Mouse (Mus musculus) MEL (cell line): ENCODE measurements around the gene Nme7.

Experiments
- CTCF ChIP-seq, 3 experiments: IDR thresholded peaks in 2 of 3; conservative IDR thresholded peaks in 1 of 3; 2 replicates each; pipeline ENCODE4 v1.5.1; 2011 to 2012; ENCODE audit warnings: low read length in 3 of 3, low read depth in 2 of 3, mild to moderate bottlenecking in 2 of 3, improper control_type of control experiment in 1 of 3, inconsistent platforms in 1 of 3, mixed read lengths in 1 of 3, moderate library complexity in 1 of 3; ENCODE audit not compliant: control insufficient read depth in 1 of 3, insufficient read depth in 1 of 3, poor library complexity in 1 of 3, severe bottlenecking in 1 of 3
- E2F4 ChIP-seq: IDR thresholded peaks from 2 replicates; pipeline ENCODE4 v1.6.1; 2011; ENCODE audit warnings: low read depth, low read length, improper control_type of control experiment, borderline replicate concordance
- GABPA ChIP-seq: IDR thresholded peaks from 2 replicates; pipeline ENCODE4 v1.6.1; 2012; ENCODE audit warnings: low read depth, mild to moderate bottlenecking, inconsistent platforms, low read length, improper control_type of control experiment, moderate library complexity
- GATA1 ChIP-seq: IDR thresholded peaks from 2 replicates; pipeline ENCODE4 v1.6.1; 2011; ENCODE audit warnings: low read depth, low read length, improper control_type of control experiment
- MAFK ChIP-seq: IDR thresholded peaks from 2 replicates; pipeline ENCODE4 v1.6.1; 2011; ENCODE audit warnings: low read depth, mild to moderate bottlenecking, low read length, improper control_type of control experiment, borderline replicate concordance
- MYC ChIP-seq: IDR thresholded peaks from 2 replicates; pipeline ENCODE4 v1.6.1; 2011; ENCODE audit warnings: low read depth, mild to moderate bottlenecking, low read length, improper control_type of control experiment, moderate library complexity
- NRF1 ChIP-seq: IDR thresholded peaks from 2 replicates; pipeline ENCODE4 v1.6.1; 2014; ENCODE audit warnings: low read depth, mild to moderate bottlenecking, inconsistent platforms, low read length, improper control_type of control experiment, moderate library complexity; ENCODE audit not compliant: poor library complexity, insufficient read depth, severe bottlenecking
- POLR2A ChIP-seq, 2 experiments: IDR thresholded peaks; 2 replicates each; pipeline ENCODE4 v1.6.1; 2011 to 2012; ENCODE audit warnings: low read length in 2 of 2, mild to moderate bottlenecking in 2 of 2, control low read depth in 1 of 2, improper control_type of control experiment in 1 of 2, low read depth in 1 of 2, moderate library complexity in 1 of 2; ENCODE audit not compliant: control insufficient read depth in 1 of 2, insufficient read depth in 1 of 2, poor library complexity in 1 of 2
- POLR2AphosphoS2 ChIP-seq: IDR thresholded peaks from 2 replicates; pipeline ENCODE4 v1.6.1; 2011; ENCODE audit warnings: low read length, improper control_type of control experiment
- POLR2AphosphoS5 ChIP-seq: IDR thresholded peaks from 2 replicates; pipeline ENCODE4 v1.6.1; 2012; ENCODE audit warnings: low read depth, borderline replicate concordance, mild to moderate bottlenecking, inconsistent platforms, low read length, moderate library complexity, mixed read lengths
- RCOR1 ChIP-seq: IDR thresholded peaks from 2 replicates; pipeline ENCODE4 v1.6.1; 2012; ENCODE audit warnings: low read depth, mild to moderate bottlenecking, inconsistent platforms, low read length, improper control_type of control experiment
- TBP ChIP-seq: IDR thresholded peaks from 2 replicates; pipeline ENCODE4 v1.8.0; 2011; ENCODE audit warnings: low read depth, low read length, improper control_type of control experiment
- TCF12 ChIP-seq: IDR thresholded peaks from 2 replicates; pipeline ENCODE4 v1.6.1; 2014; ENCODE audit warnings: low read depth, mild to moderate bottlenecking, inconsistent platforms, low read length, improper control_type of control experiment, moderate library complexity
- USF2 ChIP-seq, 2 experiments: IDR thresholded peaks; 2 replicates each; pipeline ENCODE4 v1.6.1; 2011 to 2012; ENCODE audit warnings: improper control_type of control experiment in 2 of 2, low read length in 2 of 2, borderline replicate concordance in 1 of 2, inconsistent platforms in 1 of 2, low read depth in 1 of 2, mild to moderate bottlenecking in 1 of 2; ENCODE audit not compliant: insufficient read depth in 1 of 2

- TF ChIP-seq CTCF (IDR thresholded peaks at IDR 0.05 in 2 of 3, conservative IDR thresholded peaks at IDR 0.05 in 1 of 3; ENCODE audit: control insufficient read depth in 1 of 3, insufficient read depth in 1 of 3, low read depth in 2 of 3, low read length in 3 of 3, poor library complexity in 1 of 3, severe bottlenecking in 1 of 3) (no peak), NRF1 (no peak), RCOR1 (no peak), USF2 (IDR thresholded peaks at IDR 0.05; ENCODE audit: borderline replicate concordance in 1 of 2, insufficient read depth in 1 of 2, low read depth in 1 of 2, low read length in 2 of 2) (no peak), TCF12 (no peak), GATA1 (no peak), POLR2A (IDR thresholded peaks at IDR 0.05; ENCODE audit: control insufficient read depth in 1 of 2, insufficient read depth in 1 of 2, low read depth in 1 of 2, low read length in 2 of 2, poor library complexity in 1 of 2) (no peak), E2F4 (no peak), MYC (no peak), TBP (no peak), POLR2AphosphoS5 (no peak), POLR2AphosphoS2 (no peak), GABPA (no peak), MAFK (no peak)
Measured at GRCm38 (mm10) chr1:164426227-164426626, 122.3 kb downstream of the Nme7 start.
